Mouse (Mus musculus) MEL (cell line): ENCODE data around the gene Hemk1.

Experiments used
- CTCF ChIP-seq, 3 experiments: IDR thresholded peaks in 2 of 3; conservative IDR thresholded peaks in 1 of 3; 2 replicates each; pipeline ENCODE4 v1.5.1; 2011 to 2012; ENCODE audit warnings: low read length in 3 of 3, low read depth in 2 of 3, mild to moderate bottlenecking in 2 of 3, improper control_type of control experiment in 1 of 3, inconsistent platforms in 1 of 3, mixed read lengths in 1 of 3, moderate library complexity in 1 of 3; ENCODE audit not compliant: control insufficient read depth in 1 of 3, insufficient read depth in 1 of 3, poor library complexity in 1 of 3, severe bottlenecking in 1 of 3
- MYB ChIP-seq: IDR thresholded peaks from 2 replicates; pipeline ENCODE4 v1.6.1; 2011; ENCODE audit warnings: mild to moderate bottlenecking, low read depth, low read length, improper control_type of control experiment
- NELFE ChIP-seq: IDR thresholded peaks from 2 replicates; pipeline ENCODE4 v1.6.1; 2011; ENCODE audit warnings: low read depth, low read length, improper control_type of control experiment
- POLR2A ChIP-seq, 2 experiments: IDR thresholded peaks; 2 replicates each; pipeline ENCODE4 v1.6.1; 2011 to 2012; ENCODE audit warnings: low read length in 2 of 2, mild to moderate bottlenecking in 2 of 2, control low read depth in 1 of 2, improper control_type of control experiment in 1 of 2, low read depth in 1 of 2, moderate library complexity in 1 of 2; ENCODE audit not compliant: control insufficient read depth in 1 of 2, insufficient read depth in 1 of 2, poor library complexity in 1 of 2
- POLR2AphosphoS2 ChIP-seq: IDR thresholded peaks from 2 replicates; pipeline ENCODE4 v1.6.1; 2011; ENCODE audit warnings: low read length, improper control_type of control experiment
- POLR2AphosphoS5 ChIP-seq: IDR thresholded peaks from 2 replicates; pipeline ENCODE4 v1.6.1; 2012; ENCODE audit warnings: low read depth, borderline replicate concordance, mild to moderate bottlenecking, inconsistent platforms, low read length, moderate library complexity, mixed read lengths
- SIN3A ChIP-seq: IDR thresholded peaks from 2 replicates; pipeline ENCODE4 v1.6.1; 2012; ENCODE audit warnings: low read length, improper control_type of control experiment, inconsistent platforms
- SMC3 ChIP-seq: IDR thresholded peaks from 2 replicates; pipeline ENCODE4 v1.6.1; 2011; ENCODE audit warnings: low read depth, low read length, improper control_type of control experiment
- UBTF ChIP-seq: IDR thresholded peaks from 2 replicates; pipeline ENCODE4 v1.6.1; 2012; ENCODE audit warnings: low read depth, mild to moderate bottlenecking, inconsistent platforms, low read length, improper control_type of control experiment, moderate library complexity, borderline replicate concordance; ENCODE audit not compliant: insufficient read depth

DNA sequence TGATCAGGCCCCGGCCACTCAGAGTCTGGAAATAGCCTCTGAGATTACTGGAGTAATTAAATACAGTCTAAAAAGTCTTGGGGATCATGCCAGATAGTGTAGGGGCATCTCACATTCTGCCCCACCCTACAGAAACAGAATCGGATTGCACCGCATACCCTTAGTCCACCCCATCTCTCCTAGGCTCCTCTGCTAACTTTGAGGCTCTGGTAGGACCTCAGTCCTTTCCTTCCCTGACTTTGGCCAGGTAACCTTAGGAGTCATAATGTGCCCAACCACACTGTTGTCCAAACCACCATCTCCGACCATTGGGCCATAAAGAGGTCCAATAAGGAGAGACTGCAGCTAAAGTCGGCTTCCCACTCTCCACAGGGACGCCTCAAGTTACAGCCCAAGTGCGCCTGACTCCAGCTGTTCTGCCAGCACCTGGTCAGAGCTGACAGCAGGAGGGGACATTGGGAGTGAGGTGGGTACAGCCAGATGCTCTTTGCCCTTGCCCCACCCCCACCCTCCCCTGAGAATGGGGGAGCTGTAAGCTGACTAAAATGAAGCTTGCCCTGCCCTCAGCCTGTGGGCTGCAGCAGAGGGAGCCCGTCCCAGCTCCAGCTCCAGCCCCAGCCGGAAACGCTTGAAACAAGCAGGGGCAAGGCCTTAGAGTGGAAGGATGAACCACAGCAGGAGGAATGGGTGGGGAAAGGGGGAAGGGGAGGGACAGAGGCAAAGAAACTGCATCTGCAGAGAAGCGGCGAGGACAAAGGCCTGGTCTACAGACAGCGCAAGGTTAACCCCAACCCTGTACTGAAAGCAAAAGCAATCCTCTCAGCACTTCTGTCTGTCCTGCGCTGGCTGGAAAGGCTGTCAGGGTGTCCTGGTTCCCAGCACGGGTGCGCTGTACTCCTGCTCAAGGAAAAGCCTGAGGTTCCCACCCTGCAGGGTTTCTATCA lies 58.5 kb downstream of the Hemk1 start:
- TF ChIP-seq SMC3 (no peak), SIN3A (no peak), POLR2AphosphoS2 (no peak), NELFE (0 out of 2 replicates have a peak, but pooled peaks have one; percentile 30), CTCF (IDR thresholded peaks at IDR 0.05 in 2 of 3, conservative IDR thresholded peaks at IDR 0.05 in 1 of 3; ENCODE audit: control insufficient read depth in 1 of 3, insufficient read depth in 1 of 3, low read depth in 2 of 3, low read length in 3 of 3, poor library complexity in 1 of 3, severe bottlenecking in 1 of 3) (no peak), POLR2A (IDR thresholded peaks at IDR 0.05; ENCODE audit: control insufficient read depth in 1 of 2, insufficient read depth in 1 of 2, low read depth in 1 of 2, low read length in 2 of 2, poor library complexity in 1 of 2) (peak in 1 of 2 experiments; percentile 53; a peak in 2 of 4 replicates), POLR2AphosphoS5 (no peak), MYB (no peak), UBTF (0 out of 2 replicates have a peak, but pooled peaks have one; percentile 58)
